Mouse (Mus musculus): Measurements from ENCODE around the gene Smurf1.

The Smurf1 gene

GRCm38 (mm10) chr5:144870782-144871181 lies 94.9 kb downstream of the Smurf1 start:
- no peak for DNase-seq (ENCODE audit: extremely low spot score)

- no peak for DNase-seq (ENCODE audit: extremely low spot score)
Measured at GRCm38 (mm10) chr5:144869466-144869865, 96.2 kb downstream of the Smurf1 start.

DNA sequence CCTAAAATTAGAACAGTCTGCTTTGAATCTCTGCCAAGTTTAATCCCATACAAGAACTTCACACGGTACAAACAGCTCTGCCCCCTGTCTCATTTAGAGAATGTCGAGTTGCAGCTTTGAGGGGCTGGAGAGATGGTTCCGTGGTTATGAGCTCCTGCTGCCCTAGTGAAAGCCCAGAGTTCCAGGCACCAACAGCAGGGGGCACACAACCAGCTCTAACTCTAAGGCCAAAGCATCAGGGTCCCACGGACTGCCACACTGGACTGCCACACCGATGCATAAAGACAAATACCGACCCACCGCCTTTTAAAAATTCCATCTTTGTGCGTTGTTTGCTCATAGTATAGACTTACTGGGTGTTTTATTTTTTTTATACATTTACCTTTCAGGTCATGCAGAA lies 98.7 kb downstream of the Smurf1 start:
- DNase-seq (ENCODE audit: extremely low spot score): no peak

- no peak for DNase-seq (ENCODE audit: extremely low spot score)
Measured at GRCm38 (mm10) chr5:144860913-144861312, 104.7 kb downstream of the Smurf1 start.

- no peak for DNase-seq (ENCODE audit: extremely low spot score)
Measured at GRCm38 (mm10) chr5:144859284-144859683, 106.4 kb downstream of the Smurf1 start.

DNA sequence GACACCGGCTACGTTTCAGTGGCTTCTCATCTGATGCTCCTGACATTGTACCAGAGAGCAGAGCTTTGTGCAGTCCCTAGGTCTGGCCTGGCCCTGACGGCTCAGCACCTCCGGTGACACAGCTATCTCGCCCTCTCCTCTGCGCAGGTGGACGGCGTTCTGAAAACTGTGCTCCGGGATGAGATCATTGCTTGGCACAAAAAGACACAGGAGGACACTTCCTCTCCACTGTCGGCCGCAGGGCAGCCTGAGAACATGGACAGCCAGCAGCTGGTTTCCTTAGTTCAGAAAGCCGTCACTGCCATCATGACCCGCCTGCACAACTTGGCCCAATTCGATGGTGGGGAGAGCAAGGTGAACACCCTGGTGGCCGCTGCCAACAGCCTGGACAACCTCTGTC lies 107.1 kb downstream of the Smurf1 start:
- DNase-seq (ENCODE audit: extremely low spot score): no peak

- DNase-seq (ENCODE audit: extremely low spot score): no peak
Measured at GRCm38 (mm10) chr5:144855936-144856335, 109.7 kb downstream of the Smurf1 start.

DNA sequence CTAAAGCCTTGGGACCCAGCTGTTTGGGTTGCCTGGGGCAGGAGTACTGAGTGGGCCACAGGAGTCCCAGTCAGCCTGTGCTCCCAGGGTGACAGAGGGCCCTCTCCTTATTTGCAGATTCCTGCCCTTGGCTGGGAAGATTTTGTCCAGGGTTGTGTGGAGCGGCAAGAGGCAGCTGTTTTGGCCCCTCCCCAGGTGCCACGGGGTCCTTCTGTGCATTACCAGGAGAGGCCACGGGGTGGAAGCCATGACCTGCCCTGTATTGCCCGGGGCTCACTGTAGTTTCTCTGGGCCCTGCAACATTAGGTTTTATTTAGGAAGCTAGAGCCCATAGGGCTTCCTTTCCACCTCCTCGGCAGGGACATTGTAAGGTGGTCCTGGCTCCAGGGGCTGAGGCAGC lies 111.7 kb downstream of the Smurf1 start:
- no peak for DNase-seq (ENCODE audit: extremely low spot score)

GRCm38 (mm10) chr5:144851820-144852219 lies 113.8 kb downstream of the Smurf1 start:
- no peak for DNase-seq (ENCODE audit: extremely low spot score)

DNA sequence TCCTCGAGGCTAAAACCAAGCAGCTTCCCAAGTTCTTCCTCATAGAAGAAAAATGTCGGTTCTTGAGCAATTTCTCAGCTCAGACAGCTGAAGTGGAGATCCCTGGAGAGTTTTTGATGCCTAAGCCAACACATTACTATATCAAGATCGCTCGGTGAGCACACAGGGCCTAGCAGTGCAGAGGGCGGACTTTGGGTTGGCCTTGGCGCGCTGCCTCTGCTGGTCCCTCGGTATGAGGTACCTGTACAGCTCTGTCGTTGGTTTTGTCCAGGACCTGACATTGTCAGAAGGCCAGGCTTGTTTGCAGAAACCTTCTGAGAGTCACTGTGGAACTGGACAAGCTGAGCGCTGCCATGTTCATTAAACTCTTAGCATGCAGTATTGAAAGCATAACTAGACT lies 115.7 kb downstream of the Smurf1 start:
- no peak for DNase-seq (ENCODE audit: extremely low spot score)

DNA sequence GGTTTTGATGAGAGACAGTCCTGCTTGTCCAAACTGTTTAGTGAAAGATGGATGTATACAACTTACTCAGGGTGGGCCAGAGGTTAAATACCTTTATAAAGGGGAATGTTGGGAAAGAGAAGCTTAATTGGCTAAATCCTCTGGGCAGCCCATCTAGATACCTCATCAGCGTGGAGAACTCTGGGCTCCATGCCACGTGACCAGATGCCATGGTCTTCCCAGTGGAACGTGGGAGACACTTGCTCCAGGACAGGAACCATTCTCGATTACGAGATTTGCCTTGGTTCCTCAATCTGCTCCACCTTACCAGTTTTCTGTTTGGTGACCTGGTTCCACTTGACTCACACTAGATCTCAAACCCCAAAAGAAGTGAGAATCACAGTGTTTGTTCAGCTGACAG lies 116.9 kb downstream of the Smurf1 start:
- no peak for DNase-seq (ENCODE audit: extremely low spot score)

DNA sequence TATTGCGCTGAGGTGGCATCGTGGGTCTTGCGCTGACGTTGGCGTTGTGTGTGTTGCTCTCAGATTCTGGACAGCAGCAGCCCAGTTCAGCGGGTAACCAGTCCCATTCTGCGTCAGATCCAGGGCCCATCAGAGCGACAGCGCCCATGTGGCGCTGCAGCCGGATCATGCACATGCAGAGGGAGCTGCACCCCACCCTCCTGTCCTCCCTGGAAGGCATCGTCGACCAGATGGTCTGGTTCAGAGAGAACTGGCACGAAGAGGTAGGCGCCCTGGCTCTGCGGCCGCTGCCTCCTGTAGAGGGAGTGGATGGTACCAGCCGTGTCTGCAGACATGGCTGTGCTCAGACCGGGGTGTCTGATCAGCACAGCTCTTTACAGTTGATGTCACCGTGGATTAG lies 120.3 kb downstream of the Smurf1 start:
- DNase-seq (ENCODE audit: extremely low spot score): no peak

GRCm38 (mm10) chr5:144836100-144836499 lies 129.5 kb downstream of the Smurf1 start:
- DNase-seq (ENCODE audit: extremely low spot score): peak; percentile 11

GRCm38 (mm10) chr5:144831840-144832469 lies 133.7 kb downstream of the Smurf1 start:
- DNase-seq (ENCODE audit: extremely low spot score): no peak

DNA sequence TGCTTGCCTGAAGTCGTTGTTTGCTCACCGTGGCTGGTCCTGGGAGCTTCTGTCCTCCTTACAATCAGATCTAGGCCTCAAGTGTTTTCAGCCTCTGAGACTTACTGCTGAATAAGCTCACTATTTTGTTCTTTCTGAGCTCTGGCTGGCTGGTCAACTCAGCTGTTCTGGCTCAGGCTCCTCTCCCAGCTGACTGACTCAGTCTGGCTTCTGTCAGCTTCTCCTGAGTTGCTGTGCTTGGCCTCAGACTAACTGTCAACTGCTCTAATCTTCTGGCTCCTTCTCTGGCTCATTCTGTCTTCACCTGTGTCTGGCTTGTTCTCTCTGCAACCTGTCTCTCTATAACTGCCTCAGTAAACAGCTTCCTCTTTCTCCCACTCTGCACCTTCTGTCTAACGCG lies 136.0 kb downstream of the Smurf1 start:
- DNase-seq (ENCODE audit: extremely low spot score): no peak

- no peak for DNase-seq (ENCODE audit: extremely low spot score)
Measured at GRCm38 (mm10) chr5:144828365-144829102, 137.1 kb downstream of the Smurf1 start.

All from embryo, embryonic 9.5 days (tissue).